22 mouse cellular contexts compared by ENCODE assay signal in the genomic region with DNA sequence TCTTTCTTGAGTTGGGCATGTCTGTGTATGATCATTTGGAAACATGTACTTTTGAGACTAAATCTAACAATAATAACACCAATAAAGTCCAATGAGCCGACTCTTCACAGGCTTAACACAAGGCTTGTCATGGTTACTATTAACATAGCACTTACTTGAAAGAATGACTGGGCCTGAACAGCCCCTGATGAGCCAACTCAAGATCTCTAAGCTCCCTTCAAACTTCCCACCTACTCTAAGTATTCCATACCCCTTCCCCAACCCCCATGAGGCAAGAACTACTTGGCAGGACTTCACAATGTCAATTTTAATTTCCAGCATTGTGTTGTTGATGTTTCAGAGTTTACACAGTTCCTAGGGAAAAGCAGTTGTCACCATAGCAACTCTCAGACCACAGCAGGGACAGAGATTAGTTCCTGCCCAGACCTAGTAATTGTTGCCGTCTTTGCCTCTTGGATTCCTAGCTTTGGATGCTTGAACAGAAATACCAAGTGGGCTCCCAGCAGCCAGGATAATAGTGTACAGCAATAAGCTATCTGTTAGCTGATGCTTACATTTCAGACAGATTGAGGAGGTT. TPM values are rescaled to one million over a fixed set of nuclear protein-coding genes. Genes with fewer than 3 reads are reported as not detected.
A peak's percentile ranks its signal among the peaks of the same experiment; 100 is the strongest.
DNase-seq lines count a peak whose midpoint lies in the region; ATAC-seq lines count a peak whose summit lies in the region.
"Had no signal": no experiment of that assay in that cellular context is flagged by ENCODE, and none has a peak within 500 bp of the region (broad histone marks: within the 10 kb centered on the region; RNA-seq: fewer than 3 reads in every experiment).

No protein-coding gene starts in this region.

- H3K4me3 ChIP-seq in forebrain, embryonic 11.5 days (ENCODE audit: low read depth, low read length): no peak overlapping the region
- H3K4me3 ChIP-seq in forebrain, embryonic 10.5 days: no peak overlapping the region
- no peak overlapping the region for H3K4me3 ChIP-seq in lung, embryonic 16.5 days (ENCODE audit: low read length)
- H3K4me3 ChIP-seq in hindbrain, embryonic 16.5 days (ENCODE audit: low read length): no peak overlapping the region
- H3K4me3 ChIP-seq: kidney, embryonic 15.5 days; liver, embryonic 12.5 days; neural tube, embryonic 12.5 days had no signal

- no peaks in the 10 kb centered on the region; the same call in 1 of the 2 replicates for H3K4me1 ChIP-seq in forebrain, embryonic 11.5 days (replicated peaks; ENCODE audit: control insufficient read depth, insufficient read depth, low read length)
- peaks cover 9% of the 10 kb centered on the region for H3K4me1 ChIP-seq in forebrain, embryonic 10.5 days
- H3K4me1 ChIP-seq in lung, embryonic 16.5 days (replicated peaks; ENCODE audit: control insufficient read depth, insufficient read depth, low read length): no peaks in the 10 kb centered on the region
- H3K4me1 ChIP-seq in hindbrain, embryonic 16.5 days (ENCODE audit: control insufficient read depth, insufficient read depth, low read depth, low read length): peaks cover 15% of the 10 kb centered on the region
- H3K4me1 ChIP-seq: liver, embryonic 12.5 days had no signal

- ATAC-seq in forebrain, embryonic 11.5 days (replicated peaks; ENCODE audit: low FRiP score): no peak
- peak; percentile 28; the same call in 1 of the 2 replicates for ATAC-seq in lung, embryonic 16.5 days (ENCODE audit: low read depth)
- ATAC-seq in hindbrain, embryonic 16.5 days: peak; percentile 73
- ATAC-seq: inflammation-experienced regulatory T-cells, adult 6 months; liver, embryonic 12.5 days had no signal

- DNase-seq in forebrain, embryonic 11.5 days (ENCODE audit: low spot score): peak; percentile 35
- DNase-seq in forebrain, embryonic 10.5 days (ENCODE audit: extremely low spot score, low spot score): no peak
- no peak for DNase-seq in lung, postnatal 14 days
- no peak for DNase-seq in adrenal gland, adult 8-10 months
- no peak for DNase-seq in adrenal gland, postnatal 10 days
- no peak for DNase-seq in ovary, adult 18-20 months (ENCODE audit: low spot score)
- DNase-seq: adrenal gland, postnatal 36 days; cerebellum, postnatal 10 days; heart, adult 18-20 months; lung, postnatal 10 days; thymus, adult 2 months had no signal

- H3K9ac ChIP-seq in forebrain, embryonic 11.5 days (ENCODE audit: low read length): no peak overlapping the region
- no peak overlapping the region for H3K9ac ChIP-seq in lung, embryonic 16.5 days (ENCODE audit: low read length)
- no peak overlapping the region for H3K9ac ChIP-seq in hindbrain, embryonic 16.5 days (ENCODE audit: low read depth, low read length)
- H3K9ac ChIP-seq: kidney, embryonic 15.5 days; liver, embryonic 12.5 days; neural tube, embryonic 12.5 days had no signal

- H3K9me3 ChIP-seq in forebrain, embryonic 11.5 days (ENCODE audit: control insufficient read depth, low read length): no peaks in the 10 kb centered on the region; the same call in 1 of the 2 replicates
- peaks cover 12% of the 10 kb centered on the region for H3K9me3 ChIP-seq in forebrain, embryonic 10.5 days
- H3K9me3 ChIP-seq in lung, embryonic 16.5 days (ENCODE audit: control insufficient read depth, low read length): no peaks in the 10 kb centered on the region
- H3K9me3 ChIP-seq in hindbrain, embryonic 16.5 days (ENCODE audit: control insufficient read depth, low read length): no peaks in the 10 kb centered on the region
- H3K9me3 ChIP-seq: kidney, embryonic 15.5 days; liver, embryonic 12.5 days; neural tube, embryonic 12.5 days had no signal

- no peaks in the 10 kb centered on the region for H3K36me3 ChIP-seq in forebrain, embryonic 11.5 days (ENCODE audit: control insufficient read depth, insufficient read depth, low read length)
- H3K36me3 ChIP-seq in forebrain, embryonic 10.5 days (replicated peaks): no peaks in the 10 kb centered on the region
- H3K36me3 ChIP-seq in lung, embryonic 16.5 days (ENCODE audit: control insufficient read depth, insufficient read depth, low read length): no peaks in the 10 kb centered on the region
- no peaks in the 10 kb centered on the region for H3K36me3 ChIP-seq in hindbrain, embryonic 16.5 days (ENCODE audit: control insufficient read depth, insufficient read depth, low read length)
- H3K36me3 ChIP-seq: kidney, embryonic 15.5 days; liver, embryonic 12.5 days; neural tube, embryonic 12.5 days had no signal

- no peak overlapping the region for H3K4me2 ChIP-seq in forebrain, embryonic 11.5 days (ENCODE audit: low read depth, low read length, severe bottlenecking)
- H3K4me2 ChIP-seq in lung, embryonic 16.5 days (ENCODE audit: low read depth, low read length): no peak overlapping the region
- no peak overlapping the region for H3K4me2 ChIP-seq in hindbrain, embryonic 16.5 days (ENCODE audit: low read length)
- H3K4me2 ChIP-seq: kidney, embryonic 15.5 days; liver, embryonic 12.5 days; neural tube, embryonic 12.5 days had no signal

- H3K27me3 ChIP-seq in forebrain, embryonic 11.5 days (ENCODE audit: control insufficient read depth, insufficient read depth, low read length): peaks cover 53% of the 10 kb centered on the region
- H3K27me3 ChIP-seq in forebrain, embryonic 10.5 days (ENCODE audit: poor library complexity, severe bottlenecking): peaks cover 99% of the 10 kb centered on the region
- H3K27me3 ChIP-seq in lung, embryonic 16.5 days (ENCODE audit: control insufficient read depth, insufficient read depth, low read depth, low read length): no peaks in the 10 kb centered on the region
- no peaks in the 10 kb centered on the region for H3K27me3 ChIP-seq in hindbrain, embryonic 16.5 days (replicated peaks; ENCODE audit: control insufficient read depth, insufficient read depth, low read length)
- H3K27me3 ChIP-seq: CH12.LX; kidney, embryonic 15.5 days; liver, embryonic 12.5 days; neural tube, embryonic 12.5 days had no signal

- 64% methylated on average over 2 of the region's 2 CpGs for WGBS in forebrain, embryonic 11.5 days
- WGBS in forebrain, embryonic 10.5 days: 68% methylated on average over 2 of the region's 2 CpGs
- 52% methylated on average over 2 of the region's 2 CpGs for WGBS in lung, embryonic 16.5 days
- WGBS in hindbrain, embryonic 16.5 days: 29% methylated on average over 2 of the region's 2 CpGs

- no peak overlapping the region for H3K27ac ChIP-seq in forebrain, embryonic 11.5 days (ENCODE audit: low read depth, low read length)
- H3K27ac ChIP-seq in forebrain, embryonic 10.5 days: no peak overlapping the region
- no peak overlapping the region for H3K27ac ChIP-seq in lung, embryonic 16.5 days (ENCODE audit: low read length)
- H3K27ac ChIP-seq in hindbrain, embryonic 16.5 days (ENCODE audit: low read depth, low read length): peak overlapping the region; percentile 45; the same call in 1 of the 2 replicates
- H3K27ac ChIP-seq: kidney, embryonic 15.5 days; liver, embryonic 12.5 days; neural tube, embryonic 12.5 days had no signal

RNA-seq across cellular contexts. Expression of a gene that starts 22.4 kb away (rescaled TPM):
- 0.16 and 0.20 TPM in 2 replicates for polyA plus RNA-seq in forebrain, embryonic 11.5 days (2014; fragmentation: Nextera tagmentation; extraction: Ambion mirVana)
- not detected in 2 replicates for polyA plus RNA-seq in forebrain, embryonic 10.5 days (2016; fragmentation: Nextera tagmentation; extraction: Ambion mirVana)
- polyA plus RNA-seq in lung, embryonic 16.5 days (2015; fragmentation: Nextera tagmentation; extraction: Ambion mirVana): 0.38 TPM in 1 of 2 replicates, not detected in the other
- 2.5 and 4.0 TPM in 2 replicates for polyA plus RNA-seq in hindbrain, embryonic 16.5 days (2015; fragmentation: Nextera tagmentation; extraction: Ambion mirVana)
- under 1 TPM in 3 of 4 experiments, not detected in 1; 0.08 to 0.49 (median 0.44) TPM for total RNA-seq in adrenal gland, adult 8-10 months (2022)
- total RNA-seq in adrenal gland, postnatal 10 days (2021): under 1 TPM in 1 of 2 experiments, not detected in 1; 0.18 TPM
- total RNA-seq: adrenal gland, postnatal 36 days; CH12.LX; gastrocnemius, adult 18-20 months had no signal
- polyA plus RNA-seq: heart, embryonic 16.5 days; inflammation-experienced regulatory T-cells, adult 6 months; liver, embryonic 12.5 days; small intestine, adult 2 months; stomach, embryonic 14.5 days had no signal
